Mouse (Mus musculus) erythroblast, adult 5-6 weeks (primary cell): Measurements from ENCODE around the gene Gm4744. TPM values are rescaled to one million over a fixed set of nuclear protein-coding genes. Genes with fewer than 3 reads are reported as not detected.
"Not testable (repeated sequence)": the region's sequence is repeated elsewhere in the genome, so short reads cannot be mapped to it uniquely, and the experiment has no call there.

ENCODE experiments used
- ATAC-seq: replicated peaks from 2 replicates; pipeline ENCODE4 v1.8.0; 2016; ENCODE audit warnings: moderate number of reproducible peaks, mild to moderate bottlenecking, moderate TSS enrichment, inconsistent platforms; ENCODE audit not compliant: poor library complexity, low FRiP score, severe bottlenecking
- total RNA-seq, 2 experiments: library from RNA; stranded (forward) in 1 of 2; stranded (reverse) in 1 of 2; fragments of 150-400 nt in 1 of 2; fragments of 200-764, 138-1000 nt in 1 of 2; gene quantifications; 2 replicates each; pipeline versions ENCODE4 v1.2.3 to v1.2.4; 2015 to 2017; ENCODE audit warnings: low replicate concordance in 2 of 2

Gm4744 gene
- total RNA-seq (2015; ENCODE audit: low replicate concordance) (not detected in 2 replicates), total RNA-seq (2017; ENCODE audit: low replicate concordance) (not detected in 2 replicates)

GRCm38 (mm10) chr6:40951770-40952169, at the start of gene Gm4744:
Gene Gm4744 (minus strand): TSS chr6:40951870.
- no peak for ATAC-seq

GRCm38 (mm10) chr6:40999379-40999778, 47.7 kb upstream of the Gm4744 start, which contains the start of gene Gm2663:
Gene Gm2663 (minus strand): TSS chr6:40999479.
- not testable (repeated sequence) for ATAC-seq

- not testable (repeated sequence) for ATAC-seq
These were observed 12.8 kb upstream of the Gm4744 start, which contains the start of gene 1810009J06Rik for GRCm38 (mm10) chr6:40964454-40964853. Gene 1810009J06Rik (plus strand): TSS chr6:40964754.

GRCm38 (mm10) chr6:40953716-40954115, 2.0 kb upstream of the Gm4744 start:
- ATAC-seq, result no peak

- no peak for ATAC-seq
These were observed 11.2 kb downstream of the Gm4744 start, which contains the start of gene 1700074P13Rik for GRCm38 (mm10) chr6:40940457-40940856. Gene 1700074P13Rik (minus strand): TSS chr6:40940557.

- ATAC-seq, result no peak
These were observed 31.7 kb downstream of the Gm4744 start for GRCm38 (mm10) chr6:40919954-40920353.

GRCm38 (mm10) chr6:40900287-40900686, 51.4 kb downstream of the Gm4744 start, which contains the start of gene Prss58:
Gene Prss58 (minus strand): TSS chr6:40900387.
- no peak for ATAC-seq

Other genes with a start within 250 kb of the Gm4744 start
- gene Moxd2, start 64.4 kb downstream of the Gm4744 start, total RNA-seq (2015; ENCODE audit: low replicate concordance), result not detected in 2 replicates
- gene Moxd2, start 64.4 kb downstream of the Gm4744 start, total RNA-seq (2017; ENCODE audit: low replicate concordance), result not detected in 2 replicates
- gene Prss58, start 51.5 kb downstream of the Gm4744 start, total RNA-seq (2015; ENCODE audit: low replicate concordance), result not detected in 2 replicates
- gene Prss58, start 51.5 kb downstream of the Gm4744 start, total RNA-seq (2017; ENCODE audit: low replicate concordance), result not detected in 2 replicates
- gene 1700074P13Rik, start 11.3 kb downstream of the Gm4744 start, total RNA-seq (2015; ENCODE audit: low replicate concordance), result not detected in 2 replicates
- gene 1700074P13Rik, start 11.3 kb downstream of the Gm4744 start, total RNA-seq (2017; ENCODE audit: low replicate concordance), result not detected in 2 replicates
- gene 1810009J06Rik, start 12.9 kb upstream of the Gm4744 start, total RNA-seq (2015; ENCODE audit: low replicate concordance), result not detected in 2 replicates
- not detected in 2 replicates for gene 1810009J06Rik, start 12.9 kb upstream of the Gm4744 start, total RNA-seq (2017; ENCODE audit: low replicate concordance)
- gene Gm2663, start 47.6 kb upstream of the Gm4744 start, total RNA-seq (2015; ENCODE audit: low replicate concordance), result not detected in 2 replicates
- not detected in 2 replicates for gene Gm2663, start 47.6 kb upstream of the Gm4744 start, total RNA-seq (2017; ENCODE audit: low replicate concordance)
- gene 2210010C04Rik, start 83.6 kb upstream of the Gm4744 start, total RNA-seq (2015; ENCODE audit: low replicate concordance), result not detected in 2 replicates
- gene 2210010C04Rik, start 83.6 kb upstream of the Gm4744 start, total RNA-seq (2017; ENCODE audit: low replicate concordance), result not detected in 2 replicates